Mouse (Mus musculus): ENCODE measurements around the gene Gprin3. TPM values are rescaled to one million over a fixed set of nuclear protein-coding genes. Genes with fewer than 3 reads are reported as not detected.

Gprin3 gene
- total RNA-seq (2021) = 1 to 10 TPM; 8.7 to 9.7 TPM

DNA sequence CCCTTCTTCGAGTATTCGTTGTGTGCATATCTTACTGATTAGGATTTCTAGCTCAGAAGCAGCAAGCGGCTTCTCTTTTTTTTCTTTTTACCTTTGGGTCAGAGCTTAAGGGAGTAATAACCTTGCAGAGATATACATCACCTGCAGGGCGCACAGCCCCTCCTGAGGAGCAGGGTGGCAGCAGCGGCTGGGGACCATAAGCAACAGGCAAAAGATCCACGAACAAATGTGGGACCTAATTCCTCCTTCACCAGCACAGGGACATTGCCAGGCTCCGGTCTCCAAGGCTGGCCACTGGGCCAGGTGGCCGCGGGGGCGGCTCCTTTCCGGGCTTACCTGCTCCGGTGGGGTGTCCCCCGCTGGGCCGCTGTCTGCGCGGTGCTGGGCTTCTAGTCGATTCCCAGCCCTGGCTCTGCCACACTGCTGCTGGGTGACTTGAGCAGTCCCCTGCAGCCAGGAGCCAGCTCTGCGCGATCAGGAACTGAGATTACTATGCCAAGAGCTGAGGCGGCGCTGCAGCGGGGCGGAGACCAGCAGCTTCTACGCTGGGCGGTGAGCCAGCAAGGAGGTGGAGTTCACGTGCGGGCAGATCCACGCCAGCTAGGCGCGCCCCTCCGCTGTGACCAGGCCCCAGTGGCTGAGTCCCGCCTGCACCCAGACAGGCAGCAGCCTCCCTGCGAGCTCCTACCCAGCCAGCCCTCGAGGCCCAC is at the start of gene Gprin3:
TSS of gene Gprin3 (minus strand) at position 471 of the 710 bp plus-strand sequence.
- DNase-seq (ENCODE audit: extremely low spot score in 1 of 2, low spot score in 1 of 2) = peak; percentile 65 to 72

DNA sequence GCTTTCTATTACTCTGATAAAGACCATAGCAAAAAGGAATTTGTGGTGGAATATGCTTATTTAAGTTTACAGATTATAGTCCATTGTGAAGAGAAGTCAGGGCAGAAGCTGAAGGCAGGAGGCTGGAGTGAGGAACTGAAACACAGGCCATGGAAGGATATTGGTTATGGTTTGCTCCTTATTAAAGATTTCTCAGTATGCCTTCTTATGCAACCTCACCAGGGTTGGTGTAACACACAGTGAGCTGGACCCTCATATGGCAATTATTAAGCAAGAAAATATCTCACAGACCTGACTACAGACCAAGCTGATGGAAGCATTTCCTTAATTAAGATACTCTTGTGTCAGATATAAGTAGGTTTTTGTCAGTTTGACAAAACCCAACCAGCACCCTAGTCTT is 32.8 kb upstream of the Gprin3 start:
- DNase-seq (ENCODE audit: extremely low spot score in 1 of 2, low spot score in 1 of 2) = no peak

DNA sequence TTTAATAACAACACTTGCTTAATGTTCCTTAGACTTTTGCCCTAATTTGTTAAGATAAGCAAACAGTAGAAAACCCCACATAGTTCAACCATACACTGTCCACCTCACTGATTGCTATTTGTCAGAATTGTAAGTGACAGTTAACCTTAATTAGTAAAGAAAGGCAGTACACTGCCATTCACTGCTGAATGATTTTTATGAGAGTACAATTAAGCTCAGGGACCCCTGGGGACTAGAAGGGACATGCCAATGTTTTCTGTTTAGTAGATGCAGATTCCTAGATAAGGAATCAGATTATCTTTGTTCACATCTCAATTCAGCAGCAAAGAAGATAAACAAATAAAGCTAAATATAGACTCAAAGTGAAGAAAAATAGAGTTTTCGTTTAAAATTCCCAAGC is 30.0 kb upstream of the Gprin3 start:
- DNase-seq (ENCODE audit: extremely low spot score in 1 of 2, low spot score in 1 of 2) = no peak

DNA sequence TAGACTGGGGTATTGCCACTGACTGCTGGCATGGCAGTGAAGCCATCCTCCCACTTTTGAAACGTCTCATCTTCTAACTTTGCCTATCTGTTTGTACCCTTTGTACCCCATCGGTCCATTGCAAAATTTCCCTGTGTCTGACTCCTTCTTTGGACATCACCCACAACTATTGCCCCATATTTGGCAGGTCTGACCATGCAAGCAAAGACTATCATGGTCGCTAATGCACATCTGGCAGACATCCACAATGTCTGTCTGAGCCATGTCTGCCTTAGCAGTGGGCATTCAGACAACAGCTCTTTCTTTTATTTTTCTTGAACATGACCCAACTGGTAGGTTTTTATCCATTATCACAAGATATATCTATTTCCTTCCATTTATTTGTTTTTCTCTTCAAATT is 25.3 kb upstream of the Gprin3 start:
- DNase-seq (ENCODE audit: extremely low spot score in 1 of 2, low spot score in 1 of 2) = no peak

DNA sequence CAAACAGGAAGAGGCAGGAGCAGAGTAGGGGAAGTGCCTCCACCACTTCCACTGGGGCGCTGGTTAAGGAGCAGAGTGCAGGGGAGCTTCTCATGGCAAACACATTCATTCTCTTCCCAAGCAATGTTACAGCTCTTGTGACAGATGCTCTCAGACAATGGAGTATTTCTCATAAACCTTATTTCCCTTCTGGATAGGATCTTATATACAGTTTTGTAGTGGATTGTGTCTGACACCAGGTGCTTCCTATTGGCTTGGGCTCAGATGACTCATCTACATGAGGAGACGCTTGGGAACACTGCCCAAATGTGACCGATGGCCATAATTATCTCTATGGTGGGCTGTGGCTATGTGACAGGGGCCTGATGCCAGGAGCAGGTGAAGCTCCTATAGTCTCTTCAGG is 19.0 kb upstream of the Gprin3 start:
- no peak for DNase-seq (ENCODE audit: extremely low spot score in 1 of 2, low spot score in 1 of 2)

DNA sequence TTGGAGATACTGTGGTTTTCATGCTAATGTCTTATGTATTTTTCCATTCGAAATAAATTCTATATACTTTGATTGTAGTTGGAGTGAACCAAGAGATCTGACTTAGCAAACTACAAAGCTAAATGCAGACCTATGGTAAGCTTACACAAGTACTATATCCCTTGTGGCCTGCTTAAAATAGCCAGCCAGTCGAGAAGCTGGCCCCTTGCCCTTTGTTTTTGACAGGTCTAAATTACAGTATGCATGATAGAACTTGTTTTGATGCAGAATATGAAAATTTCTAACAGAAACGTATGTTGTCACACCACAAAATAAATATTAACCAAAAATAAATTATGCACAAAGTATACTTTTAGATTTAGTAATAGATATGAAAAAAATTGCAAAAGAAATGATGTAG is 9.8 kb upstream of the Gprin3 start:
- DNase-seq (ENCODE audit: extremely low spot score in 1 of 2, low spot score in 1 of 2) = no peak

DNA sequence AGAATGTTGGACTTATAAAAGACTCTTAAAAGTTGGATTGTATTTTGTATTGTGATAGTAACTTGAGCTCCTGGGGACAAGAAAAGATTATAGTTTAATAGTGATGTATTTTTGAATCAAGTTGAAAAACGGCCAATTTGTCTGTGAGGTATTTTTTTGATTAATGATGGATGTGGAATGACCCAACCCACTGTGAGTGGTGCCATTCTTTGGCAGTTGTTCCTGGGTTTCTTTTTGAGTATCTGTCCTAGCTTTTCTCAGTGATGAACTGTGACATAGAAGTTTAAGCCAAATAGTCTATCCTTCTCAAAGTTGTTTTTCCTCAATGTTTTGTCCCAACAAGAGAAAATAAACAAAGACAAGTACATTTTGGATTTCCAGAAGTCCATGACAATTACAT is 7.0 kb upstream of the Gprin3 start:
- no peak for DNase-seq (ENCODE audit: extremely low spot score in 1 of 2, low spot score in 1 of 2)

DNA sequence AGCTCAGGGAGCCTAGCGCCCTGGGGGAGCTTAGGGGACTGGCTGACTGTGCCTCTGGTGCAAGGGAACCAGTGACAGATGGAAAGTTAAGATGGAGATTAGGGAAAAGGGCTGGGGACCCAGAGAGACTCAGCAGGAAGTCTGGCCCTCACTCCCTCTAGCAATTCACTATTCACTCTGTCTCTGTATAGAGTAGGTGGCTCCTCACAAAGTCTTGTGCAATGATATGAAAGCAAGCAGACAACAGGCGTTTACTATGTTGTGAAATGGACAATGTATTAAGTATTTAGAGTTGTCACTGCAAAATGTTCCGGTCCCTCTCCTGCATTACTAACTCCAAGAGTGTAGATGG is 416 bp upstream of the Gprin3 start:
- DNase-seq (ENCODE audit: extremely low spot score in 1 of 2, low spot score in 1 of 2) = no peak

DNA sequence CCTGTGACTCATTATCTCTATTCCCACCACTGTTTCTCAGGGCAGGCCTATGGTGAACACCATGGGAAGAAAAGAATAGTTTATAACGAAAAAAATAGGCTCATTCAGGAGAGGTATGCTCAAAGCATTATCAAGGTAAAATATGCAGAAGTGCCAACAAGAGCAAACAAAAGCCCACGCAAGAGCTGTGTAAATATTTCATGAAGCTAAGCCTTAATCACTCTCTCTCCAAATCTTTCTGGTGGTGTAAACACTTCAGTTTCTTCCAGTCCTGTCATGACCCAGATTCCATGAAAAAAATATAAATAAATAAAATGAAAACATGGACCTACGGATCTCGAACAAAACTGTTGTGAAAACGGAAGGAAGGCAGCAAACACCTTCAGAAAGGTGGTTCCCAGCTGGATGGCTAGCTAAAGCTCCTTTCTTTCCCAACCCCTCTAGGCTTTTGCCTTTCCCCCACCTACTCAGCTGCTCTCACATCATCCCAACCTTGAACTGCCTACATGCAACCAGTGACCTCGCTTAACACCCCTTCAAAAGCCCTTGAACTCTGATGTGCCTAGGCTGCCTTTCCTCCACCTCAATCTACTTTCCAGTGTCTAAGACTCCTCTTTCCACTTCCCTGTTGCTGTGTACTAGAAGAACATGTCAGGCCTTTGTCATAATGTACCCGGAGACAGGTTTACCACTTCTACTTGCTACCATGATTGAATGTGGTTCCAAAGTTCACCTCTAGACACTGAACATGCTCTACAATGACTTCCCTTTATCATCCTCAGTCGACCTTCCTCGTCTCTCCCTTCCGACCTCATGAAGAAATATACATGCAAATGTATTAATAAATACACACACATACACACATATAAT is 988 bp downstream of the Gprin3 start:
- DNase-seq (ENCODE audit: extremely low spot score in 1 of 2, low spot score in 1 of 2) = no peak

DNA sequence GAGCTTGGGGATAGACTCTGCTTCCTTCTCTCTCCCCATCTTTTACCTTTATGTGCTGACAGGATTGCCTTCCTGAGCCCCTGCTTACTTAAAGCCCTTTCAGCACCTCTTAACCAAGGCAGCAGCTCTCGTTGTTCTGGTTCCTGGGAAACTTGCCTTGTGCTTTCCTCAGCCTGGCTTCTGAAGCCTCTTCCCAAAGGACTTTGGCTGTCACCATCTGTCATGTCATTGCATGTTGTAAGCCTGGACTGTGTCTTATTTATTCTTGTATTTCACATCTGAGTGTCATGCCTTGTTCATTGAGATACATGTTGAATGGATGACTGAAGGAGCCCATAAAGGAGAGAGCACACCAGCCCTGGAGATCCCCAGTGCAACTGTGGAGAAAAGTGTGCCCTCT is 2.3 kb downstream of the Gprin3 start:
- no peak for DNase-seq (ENCODE audit: extremely low spot score in 1 of 2, low spot score in 1 of 2)

DNA sequence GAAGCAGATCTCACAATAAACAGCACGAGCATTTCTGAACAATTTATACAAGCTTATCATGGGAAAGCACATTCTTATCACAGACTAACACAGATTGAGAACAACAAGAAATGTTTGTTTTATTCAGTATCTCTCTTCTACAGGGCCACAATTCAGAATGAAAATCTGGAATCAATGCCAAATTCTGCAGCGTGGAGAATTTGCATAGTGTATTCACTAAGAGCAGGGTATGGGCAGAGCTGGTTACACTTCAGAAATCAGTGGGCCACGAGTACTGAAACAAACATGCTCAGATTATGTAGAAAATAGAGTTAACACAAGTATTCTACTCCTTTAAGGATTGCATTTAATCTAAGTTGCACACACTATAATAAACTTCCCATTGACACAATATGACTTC is 6.8 kb downstream of the Gprin3 start:
- no peak for DNase-seq (ENCODE audit: extremely low spot score in 1 of 2, low spot score in 1 of 2)

DNA sequence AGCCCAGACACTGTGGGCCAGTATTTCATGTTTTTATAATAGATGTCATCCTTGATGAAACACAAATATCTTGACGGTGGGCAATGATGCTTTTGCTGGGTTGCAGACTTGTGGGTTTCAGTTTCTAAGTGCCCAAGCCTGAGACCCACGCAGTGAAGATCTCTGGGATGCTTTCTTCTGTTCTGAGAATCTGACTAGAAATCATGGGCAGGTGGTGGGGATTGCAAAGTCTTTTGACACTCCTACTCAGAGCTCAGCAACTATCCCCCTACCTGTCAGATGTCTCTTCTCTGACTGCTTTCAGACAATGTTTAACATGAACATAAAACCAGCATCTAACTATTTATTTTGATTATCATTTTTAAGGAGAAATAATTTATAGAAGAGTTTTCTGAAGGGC is 7.4 kb downstream of the Gprin3 start:
- DNase-seq (ENCODE audit: extremely low spot score in 1 of 2, low spot score in 1 of 2) = no peak

DNA sequence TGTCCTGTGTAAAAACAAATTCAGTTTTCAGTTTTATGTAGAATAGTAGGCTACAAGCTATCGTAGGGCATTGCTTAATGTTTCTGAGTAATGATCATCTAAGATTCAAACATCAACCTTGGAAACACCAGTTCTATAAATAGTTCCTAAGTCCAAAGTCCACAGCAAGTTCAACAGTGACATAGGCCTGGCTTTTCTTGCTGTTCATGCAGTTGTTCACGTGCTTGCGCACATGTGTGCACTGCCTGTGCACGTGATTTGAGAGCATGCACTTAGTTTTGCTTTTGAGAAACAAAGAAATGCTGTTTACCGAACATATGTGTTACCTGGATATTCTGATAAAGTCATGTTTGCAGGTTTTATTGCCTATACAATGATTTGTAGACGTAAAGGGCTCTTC is 11.3 kb downstream of the Gprin3 start:
- DNase-seq (ENCODE audit: extremely low spot score in 1 of 2, low spot score in 1 of 2) = no peak

DNA sequence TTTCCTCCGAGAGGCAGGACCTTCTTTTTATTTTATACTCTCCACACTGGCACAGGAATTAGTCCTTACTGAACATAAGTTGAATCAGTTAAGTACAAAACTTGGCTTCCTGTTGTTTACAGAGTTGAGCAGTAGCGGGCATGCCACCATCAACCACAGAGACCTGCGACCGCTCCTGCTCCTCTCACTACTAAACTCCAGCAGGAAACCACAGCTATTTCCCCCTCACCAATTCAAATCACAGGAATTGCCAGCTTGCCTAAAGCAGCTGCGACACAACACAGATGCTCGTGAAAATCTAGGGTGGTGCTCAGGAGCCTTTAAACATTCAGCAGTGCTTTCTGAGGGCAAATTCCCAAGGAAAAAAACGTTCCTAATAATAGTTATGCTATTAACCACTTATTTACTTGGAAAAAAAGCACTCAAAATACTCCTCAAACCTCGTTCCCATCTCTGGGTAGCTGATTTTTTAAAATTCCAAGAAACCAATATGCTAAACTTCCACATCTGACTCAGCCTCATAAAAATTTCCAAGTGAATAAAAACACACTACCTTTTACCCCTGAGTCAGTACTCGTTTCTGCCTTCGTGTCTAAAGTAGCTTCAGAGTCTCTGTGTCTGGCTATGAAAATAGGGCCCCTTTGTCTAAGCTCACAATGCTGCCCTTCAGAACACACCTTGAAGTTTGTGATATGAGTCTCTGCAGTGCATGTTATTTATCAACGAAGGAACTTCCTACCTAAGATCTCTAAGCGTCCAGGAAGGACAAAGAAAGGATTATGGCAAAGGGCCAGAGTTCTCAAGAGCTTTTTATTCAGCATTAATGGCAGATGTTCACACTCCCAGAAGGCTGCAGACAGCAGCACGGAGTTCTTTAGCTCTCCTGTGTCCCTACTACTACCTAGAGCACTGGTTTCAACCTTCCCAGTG is 13.4 kb downstream of the Gprin3 start:
- DNase-seq (ENCODE audit: extremely low spot score in 1 of 2, low spot score in 1 of 2) = no peak

DNA sequence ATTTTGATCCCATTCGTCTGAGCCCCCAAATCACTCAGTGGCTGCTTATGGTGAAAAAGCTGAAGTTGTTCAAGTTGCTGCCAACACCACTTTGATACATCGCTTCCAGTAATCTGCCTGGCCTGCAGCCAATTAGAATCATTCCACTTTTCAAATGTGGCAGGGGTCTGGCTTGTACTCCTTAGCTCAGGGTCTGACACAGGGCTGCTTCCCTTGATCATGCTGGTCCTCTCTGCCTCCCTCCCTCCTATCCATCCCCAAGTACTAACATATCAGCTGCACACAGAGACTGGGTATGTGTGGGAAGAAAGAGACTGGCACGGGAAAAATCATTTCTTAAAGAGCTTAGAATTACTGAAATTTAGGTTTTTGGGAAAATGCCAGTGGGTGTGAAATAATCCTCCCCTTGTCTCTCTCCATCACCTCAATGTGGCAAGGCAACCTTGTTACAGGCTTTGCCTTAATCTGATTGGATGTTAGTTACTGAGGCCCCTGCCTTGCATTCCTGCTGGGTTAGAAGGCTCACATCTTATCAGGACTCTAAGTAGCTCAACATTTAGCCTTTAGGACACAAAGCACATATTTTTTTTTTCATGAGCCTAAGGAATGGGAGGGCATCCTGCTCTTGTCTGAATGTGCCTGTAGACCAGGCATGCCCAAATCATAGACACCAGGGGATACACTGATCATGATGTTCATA is 16.9 kb downstream of the Gprin3 start:
- no peak for DNase-seq (ENCODE audit: extremely low spot score in 1 of 2, low spot score in 1 of 2)

DNA sequence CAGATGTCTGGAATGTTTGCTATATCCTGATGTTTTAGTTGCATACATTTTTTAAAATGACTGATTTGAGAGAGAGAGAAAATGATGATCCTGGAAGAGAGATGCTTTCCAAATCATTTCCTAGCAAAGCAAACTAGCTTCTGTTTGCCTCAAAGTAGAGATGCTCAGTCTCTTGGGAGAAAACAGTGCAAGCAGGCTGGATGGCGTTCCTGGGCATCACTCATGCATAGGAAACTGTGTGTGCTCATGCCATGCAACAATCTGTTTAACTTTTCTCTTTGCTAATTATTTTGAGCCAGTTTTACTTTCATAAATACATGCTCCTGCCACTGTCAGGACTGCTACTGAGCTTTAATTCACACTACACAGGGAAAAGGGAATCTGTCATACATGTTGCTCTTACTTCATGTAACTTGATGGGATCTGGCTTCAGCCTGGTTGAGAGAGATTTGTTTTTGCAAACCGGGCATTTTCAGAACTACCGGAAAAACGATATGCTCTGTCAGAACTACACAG is 18.6 kb downstream of the Gprin3 start:
- DNase-seq (ENCODE audit: extremely low spot score in 1 of 2, low spot score in 1 of 2) = no peak

DNA sequence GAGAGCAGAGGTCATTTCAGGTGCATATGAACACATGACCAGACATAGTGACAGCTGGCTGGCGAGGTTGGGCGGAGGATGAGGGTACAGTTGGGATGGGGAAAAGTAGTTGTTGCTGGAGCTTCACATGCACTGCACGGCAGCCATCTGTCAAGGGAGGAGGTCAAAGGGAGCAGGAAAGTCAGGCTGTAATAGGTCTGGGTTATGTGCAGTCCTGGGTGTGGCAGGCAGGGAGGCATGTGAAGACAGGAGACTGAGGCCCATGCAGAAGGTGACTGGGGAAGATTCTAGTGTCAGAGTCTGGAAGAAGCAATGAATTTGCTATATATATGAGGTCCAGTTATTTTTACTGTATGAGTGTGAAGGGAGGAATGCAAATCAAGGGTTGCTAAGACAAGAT is 35.9 kb downstream of the Gprin3 start:
- DNase-seq (ENCODE audit: extremely low spot score in 1 of 2, low spot score in 1 of 2) = no peak

DNA sequence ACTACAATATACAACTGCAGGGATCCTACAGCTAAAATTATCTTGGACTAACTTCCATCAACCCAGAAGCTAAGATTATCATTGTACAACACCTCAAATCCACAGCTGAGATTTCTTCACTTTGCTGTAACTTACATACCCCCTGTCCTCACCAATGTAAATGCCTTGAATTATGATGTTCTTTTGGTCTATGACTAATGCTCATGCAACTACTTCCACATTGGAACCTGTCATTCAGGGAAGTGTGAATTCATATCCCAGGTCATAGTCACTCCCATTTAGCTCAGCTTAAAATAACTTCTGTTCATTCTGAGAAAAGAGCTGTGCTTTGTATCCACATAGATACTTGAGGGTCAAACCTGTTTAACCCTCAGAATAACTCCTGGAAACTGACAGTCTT is 60.8 kb downstream of the Gprin3 start:
- DNase-seq (ENCODE audit: extremely low spot score in 1 of 2, low spot score in 1 of 2) = no peak

DNA sequence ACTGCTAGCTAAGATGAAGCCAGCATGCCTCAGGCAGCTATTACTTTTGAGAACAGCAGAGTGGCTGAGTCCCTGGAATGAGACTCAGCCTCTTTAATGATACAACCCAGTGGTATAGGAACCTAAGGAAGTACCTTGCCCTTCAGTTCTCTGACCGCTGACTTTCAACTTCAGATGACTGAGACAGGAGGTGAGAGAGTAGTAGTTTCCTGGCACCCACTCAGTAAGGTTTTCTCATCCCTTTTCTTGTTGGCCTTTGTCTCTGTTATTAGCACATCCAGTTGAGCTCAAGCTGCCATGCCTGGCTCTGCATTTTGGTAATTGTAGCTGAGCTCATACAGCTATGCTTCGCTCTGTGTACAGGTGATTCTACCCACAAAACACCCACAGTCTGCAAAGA is 62.8 kb downstream of the Gprin3 start:
- DNase-seq (ENCODE audit: extremely low spot score in 1 of 2, low spot score in 1 of 2) = no peak

DNA sequence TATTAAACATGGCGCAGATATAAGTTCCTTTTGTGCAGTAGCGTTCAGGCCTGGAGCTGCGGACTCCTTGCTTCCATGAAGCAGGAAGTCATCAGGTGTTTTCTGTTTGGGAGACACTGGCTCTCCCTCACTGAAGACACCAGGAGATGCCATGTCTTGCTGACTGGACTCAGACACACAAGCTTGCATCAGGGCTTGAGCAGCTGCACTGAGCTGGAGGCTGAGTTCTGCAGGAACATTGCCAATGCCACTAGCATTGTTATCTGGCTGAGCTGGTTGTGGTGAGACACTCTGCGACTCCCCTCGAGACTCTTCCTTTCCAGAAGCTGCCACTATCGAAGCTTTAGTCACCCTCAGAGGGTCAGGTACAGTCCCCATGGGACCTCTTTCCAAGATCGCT is 71.2 kb downstream of the Gprin3 start:
- no peak for DNase-seq (ENCODE audit: extremely low spot score in 1 of 2, low spot score in 1 of 2)
